Mouse (Mus musculus) thymus, postnatal 10 days (tissue): ENCODE data around the gene Rapgef2.
A peak's percentile ranks its signal among the peaks of the same experiment; 100 is the strongest.

Experiments
- DNase-seq, 2 experiments: peaks; one replicate each; pipeline ENCODE4 v3.0.0; 2021; ENCODE audit warnings: low spot score in 2 of 2

Gene Rapgef2

DNA sequence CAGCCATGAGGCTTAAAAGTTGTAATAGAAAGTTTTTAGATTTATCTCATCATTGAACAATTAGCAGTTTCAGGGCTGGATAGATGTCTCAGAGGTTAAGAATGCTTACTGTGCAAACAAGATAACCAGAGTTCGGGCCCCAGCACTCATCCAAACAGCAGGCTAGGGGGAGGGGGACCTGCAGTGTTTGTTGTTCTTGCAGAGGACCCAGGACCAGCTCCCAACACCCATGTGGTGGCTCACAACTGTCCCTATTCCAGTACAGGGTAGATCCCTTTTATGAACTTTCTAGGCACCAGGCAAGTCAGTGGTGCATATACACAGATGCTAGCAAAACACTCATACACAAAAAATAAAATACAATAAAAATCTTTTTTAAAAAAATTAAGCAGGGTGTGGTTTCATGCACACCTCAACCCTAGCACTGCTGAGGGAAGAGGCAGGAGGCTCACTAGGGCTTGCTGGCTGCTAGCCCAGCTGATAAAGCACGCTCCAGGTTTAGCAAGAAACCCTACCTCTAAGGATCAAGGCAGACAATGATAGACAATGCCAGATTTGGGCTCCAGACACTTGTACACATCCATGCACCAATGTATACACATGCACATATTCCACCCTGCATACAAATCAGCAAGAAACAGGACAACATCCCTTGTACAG, 118.0 kb downstream of the Rapgef2 start:
- DNase-seq: peak in 1 of 2 experiments; percentile 2

DNA sequence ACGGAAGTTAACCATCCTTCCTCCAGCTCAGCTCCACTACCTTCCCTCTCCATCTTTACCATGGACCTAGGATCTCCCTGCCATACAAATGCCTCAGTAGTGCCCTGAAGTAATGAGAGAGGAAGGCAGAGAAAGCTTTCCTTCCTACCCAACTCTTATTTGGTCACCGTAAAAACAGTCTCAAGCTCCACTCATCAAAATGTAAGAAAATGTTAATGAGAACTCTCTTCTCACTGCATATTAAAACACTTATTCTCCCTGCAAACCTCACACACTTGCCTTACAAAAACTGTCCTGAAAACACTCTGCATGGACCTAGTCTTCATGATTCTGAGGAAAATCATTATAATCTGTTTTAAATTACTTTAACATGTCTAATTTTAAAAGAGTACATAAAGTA, 118.7 kb downstream of the Rapgef2 start:
- peak in 1 of 2 experiments; percentile 0 for DNase-seq

DNA sequence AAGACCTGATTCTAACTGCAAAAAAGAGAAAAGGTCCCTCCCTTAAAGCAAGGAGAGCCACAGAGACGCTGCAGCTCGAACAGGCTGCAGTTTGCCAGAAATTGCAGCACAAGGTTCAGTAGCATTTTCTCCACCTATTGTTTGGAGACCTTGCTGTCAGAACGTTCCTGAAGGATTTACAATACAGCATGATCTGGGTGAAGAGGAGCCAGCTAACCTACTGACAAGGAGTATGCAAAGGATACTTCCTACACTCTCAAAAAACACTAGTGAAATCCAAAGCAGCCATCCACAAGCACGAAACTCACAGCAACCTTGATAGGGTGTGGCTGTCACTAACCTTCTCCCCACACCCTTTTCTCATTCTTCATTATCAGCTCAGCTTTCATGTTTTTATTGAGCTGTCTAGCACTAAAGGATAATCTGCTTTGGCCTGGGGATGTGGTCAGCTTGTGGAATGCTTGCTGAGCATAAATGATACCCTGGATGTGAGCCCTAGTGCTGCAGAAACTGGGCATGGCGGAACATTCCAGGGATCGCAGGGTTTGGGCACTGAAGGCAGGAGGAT, 124.4 kb downstream of the Rapgef2 start:
- DNase-seq: no peak

DNA sequence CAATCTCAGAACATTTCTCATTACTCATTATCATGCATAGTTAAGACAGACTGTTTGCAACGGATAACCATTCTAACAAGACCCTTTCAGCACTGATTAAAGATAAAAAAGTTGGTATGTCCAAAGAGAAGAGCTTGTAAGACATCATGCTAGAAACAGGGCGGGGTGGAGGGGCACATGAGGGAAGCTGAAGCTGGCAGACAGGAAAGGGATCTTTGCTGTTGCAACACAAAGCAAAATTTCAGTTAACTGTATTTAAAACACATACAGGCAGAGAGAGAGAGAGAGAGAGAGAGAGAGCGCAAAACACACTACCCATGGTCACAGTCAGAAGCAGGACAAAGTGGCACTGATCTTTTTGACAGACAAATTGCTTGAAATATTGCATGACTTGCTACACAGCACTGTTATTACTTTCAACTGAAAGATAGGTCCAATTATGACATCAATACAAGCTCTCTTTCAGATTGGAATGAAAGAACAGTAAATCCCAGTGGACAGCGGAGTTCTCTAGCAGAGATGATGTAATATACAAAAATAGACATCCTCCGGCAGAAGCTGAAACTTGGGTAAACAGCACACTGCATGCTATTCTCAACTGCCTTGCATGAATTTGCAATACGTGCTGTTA, 125.1 kb downstream of the Rapgef2 start:
- DNase-seq: no peak

DNA sequence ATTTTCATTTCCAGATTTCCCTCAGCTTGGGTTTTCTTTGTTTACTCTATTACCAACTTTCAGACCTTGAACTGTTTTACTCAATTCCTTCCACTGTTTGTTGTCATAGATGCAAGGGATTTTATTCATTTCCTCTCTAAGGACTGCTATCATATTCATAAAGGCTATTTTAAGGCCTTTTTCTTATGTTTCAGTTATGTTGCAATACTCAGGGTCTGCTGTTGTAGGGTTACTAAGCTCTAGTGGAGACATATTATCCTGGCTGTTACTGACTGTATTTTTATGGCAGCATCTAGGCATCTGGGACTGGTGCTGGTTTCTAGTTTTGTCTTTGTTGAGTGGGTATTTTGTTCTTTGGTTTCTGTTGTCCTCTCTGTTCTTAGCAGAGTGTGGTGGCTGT, 128.1 kb downstream of the Rapgef2 start:
- DNase-seq: no peak

DNA sequence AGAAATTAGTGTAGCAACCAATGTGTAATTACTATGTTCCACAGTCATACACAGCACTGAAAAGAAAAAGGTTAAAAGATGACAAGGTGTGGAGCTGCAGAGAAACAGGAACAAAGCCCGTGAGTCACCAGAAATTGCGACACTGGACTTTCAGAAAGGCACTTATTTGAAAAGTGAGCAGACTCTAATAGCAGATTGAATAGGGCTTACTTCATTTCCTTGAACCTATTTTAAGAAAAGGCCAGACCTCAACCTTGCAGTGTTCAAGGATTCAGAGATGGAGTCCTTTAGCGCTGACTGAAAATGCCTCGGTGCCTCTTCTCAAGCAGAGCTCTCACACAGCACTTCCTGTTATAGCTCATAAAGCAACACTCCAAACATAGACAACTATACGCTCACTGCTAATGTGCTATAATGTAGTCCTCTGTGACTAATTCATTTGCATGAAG, 133.3 kb downstream of the Rapgef2 start:
- DNase-seq: no peak

DNA sequence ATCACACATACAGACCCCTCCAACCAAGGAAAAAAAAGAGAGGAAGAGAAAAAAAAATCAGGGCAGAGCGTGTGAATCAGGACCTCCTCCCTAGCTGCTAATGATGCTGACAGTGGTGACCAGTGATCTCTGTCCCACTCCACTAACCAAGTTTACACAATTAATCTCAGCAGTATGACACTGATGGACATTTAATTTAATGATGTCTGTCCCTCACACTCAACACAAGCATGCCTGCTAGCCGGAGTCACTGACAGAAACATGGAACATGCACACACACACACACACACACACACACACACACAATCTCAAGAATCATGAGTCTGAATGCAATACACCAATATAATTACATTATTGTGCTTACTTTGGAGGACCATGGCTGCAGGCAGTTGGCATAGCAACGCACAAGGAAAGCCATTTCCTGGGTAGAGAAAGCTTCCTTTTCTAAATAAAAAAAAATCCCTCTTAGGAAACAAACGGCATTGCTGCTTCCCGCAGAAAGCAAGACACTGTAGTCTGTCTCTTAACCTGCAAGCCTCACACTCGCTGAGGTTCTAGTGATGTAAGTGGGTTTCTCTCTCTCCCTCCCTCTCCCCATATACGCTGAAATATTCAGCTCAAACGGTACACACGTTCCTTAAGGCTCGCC, 140.8 kb downstream of the Rapgef2 start:
- no peak for DNase-seq

DNA sequence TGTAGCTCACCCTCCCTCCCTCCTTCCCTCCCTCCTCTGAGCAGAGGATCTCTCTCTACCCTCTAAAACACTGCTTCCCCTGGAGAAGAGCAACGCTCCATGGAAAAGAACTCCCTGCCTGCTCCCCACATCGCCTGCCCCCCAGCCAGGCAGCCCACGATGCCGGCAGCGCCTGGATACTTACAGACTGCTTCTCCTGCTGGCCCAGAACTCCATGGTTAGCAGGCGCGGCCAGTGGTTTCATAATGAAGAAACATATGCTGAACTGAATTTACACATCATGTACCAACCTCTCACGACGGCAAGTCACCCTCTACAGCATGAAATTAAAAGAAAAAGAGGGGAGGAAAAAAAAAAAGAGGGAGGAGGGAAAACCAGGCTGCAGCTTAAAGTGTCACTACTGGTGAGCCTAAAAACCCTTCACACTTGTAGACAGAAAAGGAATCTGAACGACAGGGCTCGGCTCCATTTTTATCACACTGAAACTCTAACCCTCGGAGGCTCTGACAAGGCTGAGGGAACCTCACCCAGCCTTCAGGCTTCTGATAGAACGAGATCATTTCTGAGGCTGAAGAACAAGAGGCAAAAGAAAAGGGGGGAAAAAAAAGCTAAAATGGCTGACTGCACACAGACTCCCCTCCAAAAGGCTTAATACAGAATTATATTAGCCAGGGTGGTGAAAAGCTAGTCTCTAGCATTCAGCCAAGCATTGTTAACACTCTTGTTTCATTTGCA, 141.5 kb downstream of the Rapgef2 start:
- no peak for DNase-seq

DNA sequence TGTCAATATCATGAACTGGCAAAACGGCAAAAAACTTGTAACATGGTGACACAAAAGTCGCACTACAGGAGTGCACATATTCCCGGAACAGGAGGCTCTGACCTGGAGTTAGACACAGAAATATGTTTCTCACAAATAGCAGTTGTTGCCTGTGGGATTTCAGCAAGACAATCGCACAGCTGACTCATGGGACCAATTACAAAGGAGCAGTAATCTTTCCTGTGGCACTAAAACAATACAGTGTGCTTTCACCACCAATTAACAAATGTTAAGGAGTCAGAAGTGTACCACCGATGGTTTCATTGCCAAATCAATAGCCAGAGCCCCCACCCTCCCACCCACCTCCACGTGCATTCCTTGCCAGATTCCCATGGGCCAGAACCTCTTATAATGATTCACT, 142.2 kb downstream of the Rapgef2 start:
- no peak for DNase-seq

DNA sequence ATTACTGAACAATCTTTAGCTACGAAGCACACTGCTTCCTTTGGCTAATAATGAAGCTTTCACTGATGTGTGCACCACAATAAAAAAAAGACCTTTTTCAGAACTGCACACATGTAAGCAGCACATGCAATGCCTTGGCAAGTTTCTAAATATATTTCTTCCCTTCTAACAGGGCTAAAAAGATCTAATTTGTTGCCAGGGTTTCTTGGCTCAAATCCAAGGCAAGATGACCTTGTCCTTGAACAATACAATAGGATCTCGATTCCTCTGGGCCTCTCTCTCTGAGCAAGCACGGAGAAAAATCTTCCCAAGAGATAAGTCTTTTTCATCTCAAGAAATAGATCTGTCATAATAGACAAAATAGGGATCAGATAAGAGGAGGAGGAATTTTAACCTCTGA, 147.1 kb downstream of the Rapgef2 start:
- no peak for DNase-seq

DNA sequence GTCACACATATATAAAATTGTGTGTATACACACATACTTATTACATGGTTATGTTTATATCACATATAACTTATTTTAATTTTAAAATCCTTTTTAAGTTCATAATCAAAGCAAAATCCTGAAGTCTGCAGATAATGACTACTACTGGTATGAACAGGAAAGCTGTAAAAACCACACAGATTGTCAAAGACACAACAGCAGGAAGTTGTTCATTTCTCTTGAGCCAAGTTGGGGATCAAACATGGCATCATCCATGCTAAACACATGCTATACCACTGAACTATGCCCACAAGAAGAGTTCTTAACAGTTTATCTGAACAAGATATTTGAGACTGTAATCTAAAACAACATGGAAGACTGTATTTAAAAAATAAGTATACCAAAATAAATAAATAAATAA, 147.7 kb downstream of the Rapgef2 start:
- no peak for DNase-seq

DNA sequence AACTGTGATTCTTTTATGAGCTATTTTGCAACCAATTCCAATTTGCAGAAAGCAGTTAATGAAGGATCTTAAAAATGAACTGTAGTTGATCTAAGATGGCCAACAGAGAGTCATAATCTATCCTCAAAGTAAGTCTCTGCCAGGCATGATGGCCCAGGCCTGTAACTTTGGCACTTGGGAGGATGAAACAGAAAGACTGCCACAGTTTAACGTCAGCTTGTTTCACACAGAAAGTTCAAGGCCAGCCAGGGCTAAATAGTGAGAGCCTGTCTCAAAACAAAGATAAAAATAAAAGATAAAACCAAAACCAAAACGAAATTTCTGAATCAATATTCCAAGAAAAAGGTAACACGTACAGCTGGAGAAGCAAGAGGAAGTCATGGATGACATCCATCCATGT, 155.3 kb downstream of the Rapgef2 start:
- DNase-seq: no peak

DNA sequence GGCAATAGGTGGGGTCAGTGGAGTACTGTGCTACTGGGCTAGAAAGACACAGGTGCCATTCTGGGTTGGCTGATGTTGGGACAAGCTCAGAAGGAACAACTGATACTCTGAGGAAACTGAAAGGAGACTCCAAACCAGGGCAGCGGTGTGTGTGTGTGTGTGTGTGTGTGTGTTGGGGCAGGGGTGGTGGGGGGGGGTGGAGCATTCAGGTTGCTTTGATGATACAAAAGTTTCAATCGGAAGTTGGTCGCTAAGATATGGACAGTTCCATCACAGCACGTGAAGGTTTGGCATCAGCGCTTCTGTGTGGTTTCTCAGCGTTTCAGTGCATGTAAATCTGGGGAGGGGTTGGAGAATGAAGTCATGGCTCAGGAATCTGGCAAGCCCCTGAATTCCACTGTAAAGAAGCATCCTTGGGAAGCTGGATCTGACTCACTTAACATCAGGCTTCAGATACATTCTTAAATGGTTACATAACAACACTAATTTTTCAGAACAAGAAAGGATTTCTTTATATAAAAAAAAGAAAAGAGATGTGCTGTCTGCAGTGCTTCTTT, 157.2 kb downstream of the Rapgef2 start:
- DNase-seq: no peak

DNA sequence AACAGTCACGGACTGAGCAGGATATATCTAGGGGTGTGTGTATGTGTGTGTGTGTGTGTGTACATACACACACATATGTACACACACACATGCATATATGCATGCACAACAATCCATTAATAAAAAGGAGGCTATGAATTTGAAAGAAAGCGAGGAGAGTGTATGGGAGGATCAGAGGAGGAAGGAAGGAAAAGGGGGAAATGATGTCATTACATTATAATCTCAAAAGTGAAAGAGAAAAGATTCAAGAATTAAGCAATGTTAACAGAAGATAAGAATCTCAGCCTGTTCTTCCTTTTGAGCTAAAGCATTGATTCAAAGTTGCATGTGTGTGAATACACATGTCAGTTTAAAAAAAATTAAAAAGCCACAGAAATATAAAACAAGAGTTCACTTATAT, 158.5 kb downstream of the Rapgef2 start:
- no peak for DNase-seq

DNA sequence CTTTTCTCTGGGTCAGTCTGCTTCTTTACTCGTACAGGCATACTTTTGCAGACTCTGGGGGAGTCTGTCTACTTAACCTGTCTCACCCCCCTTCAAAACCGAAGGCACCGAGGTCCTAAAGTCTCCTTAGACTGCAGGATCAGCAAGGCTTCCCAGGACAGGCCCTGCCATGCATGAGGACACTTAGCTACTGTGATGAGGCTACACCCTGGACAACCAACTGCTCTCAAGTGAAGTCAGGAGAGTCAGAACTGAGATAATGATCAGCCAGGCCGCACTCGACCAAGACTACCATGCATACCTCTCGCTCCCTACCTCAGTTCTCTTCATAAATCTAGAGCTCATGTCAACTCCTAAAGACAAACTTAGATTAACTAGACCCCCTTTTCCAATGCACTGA, 159.5 kb downstream of the Rapgef2 start:
- DNase-seq: no peak

DNA sequence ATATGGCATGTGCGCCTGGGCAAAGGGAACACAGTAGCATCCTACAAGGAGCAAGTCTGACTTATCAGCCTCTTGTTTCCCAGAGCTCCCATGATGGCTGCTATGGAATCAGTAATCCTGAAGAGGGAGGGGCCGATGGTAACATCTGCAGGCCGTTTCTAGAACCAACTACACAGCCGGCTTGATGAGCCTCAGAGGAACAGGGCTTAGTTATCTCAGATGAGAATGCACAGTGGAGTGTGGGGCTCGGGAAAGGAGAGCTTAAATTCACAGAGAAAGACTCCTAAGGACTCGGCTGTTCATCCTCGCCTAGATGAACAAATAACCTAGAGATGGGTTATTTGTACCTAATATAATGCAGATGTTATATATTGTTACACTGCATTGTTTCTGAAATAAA, 164.9 kb downstream of the Rapgef2 start:
- DNase-seq: no peak

DNA sequence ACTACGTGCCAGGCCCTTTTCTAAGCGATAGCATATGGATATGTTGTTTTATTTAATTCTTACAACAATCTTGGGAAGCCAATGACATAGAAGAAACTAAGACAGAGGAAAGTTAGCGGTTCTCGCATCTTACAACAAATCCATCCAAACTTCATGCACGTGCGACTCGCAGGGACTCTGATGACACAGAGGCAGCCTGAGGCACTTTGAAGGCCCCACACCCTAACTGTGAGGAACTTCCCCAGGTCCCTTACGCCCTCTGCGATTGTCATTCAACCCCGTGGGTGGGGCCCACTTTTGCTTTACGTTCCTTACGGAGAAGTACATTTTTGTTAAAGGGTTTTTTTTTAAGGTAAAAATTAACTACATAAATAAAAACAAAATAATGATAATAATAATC, 166.3 kb downstream of the Rapgef2 start:
- no peak for DNase-seq

DNA sequence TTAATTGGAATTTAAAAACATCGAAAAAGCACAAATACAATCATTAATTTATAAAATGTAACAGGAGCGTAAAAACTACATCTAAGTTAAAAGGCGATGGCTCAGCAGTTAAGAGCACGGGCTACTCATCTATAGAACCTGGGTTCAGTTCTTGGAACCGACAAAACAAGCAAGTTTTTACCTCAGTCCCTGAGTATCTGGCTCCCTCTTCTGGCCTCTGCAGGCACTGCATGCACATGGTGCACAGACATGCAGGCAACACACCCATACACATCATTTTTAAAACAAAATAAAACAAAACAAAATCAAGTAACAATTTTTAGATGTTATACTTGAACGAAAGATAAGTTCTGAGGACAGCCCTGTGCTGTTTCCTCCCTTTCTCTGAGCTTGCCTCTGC, 176.2 kb downstream of the Rapgef2 start:
- DNase-seq: peak in 1 of 2 experiments; percentile 41

DNA sequence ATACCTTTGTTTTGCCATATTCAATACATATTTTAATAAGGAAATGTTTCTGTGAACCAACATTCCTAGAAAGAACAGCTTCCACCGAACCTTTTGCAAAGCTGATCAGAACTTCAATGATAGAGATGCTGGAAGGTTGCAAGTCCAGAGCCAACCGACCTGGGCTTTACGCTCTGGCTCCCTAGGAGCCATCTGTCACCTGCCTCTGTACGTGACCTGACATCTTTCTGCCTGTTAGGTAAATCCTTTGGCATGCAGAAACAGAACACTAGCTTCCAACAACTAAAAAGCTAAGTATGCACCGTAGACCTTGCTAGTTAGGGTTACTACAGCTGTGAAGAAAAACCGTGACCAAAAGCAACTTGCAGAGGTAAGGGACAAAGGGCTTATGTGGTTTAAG, 178.1 kb downstream of the Rapgef2 start:
- no peak for DNase-seq

DNA sequence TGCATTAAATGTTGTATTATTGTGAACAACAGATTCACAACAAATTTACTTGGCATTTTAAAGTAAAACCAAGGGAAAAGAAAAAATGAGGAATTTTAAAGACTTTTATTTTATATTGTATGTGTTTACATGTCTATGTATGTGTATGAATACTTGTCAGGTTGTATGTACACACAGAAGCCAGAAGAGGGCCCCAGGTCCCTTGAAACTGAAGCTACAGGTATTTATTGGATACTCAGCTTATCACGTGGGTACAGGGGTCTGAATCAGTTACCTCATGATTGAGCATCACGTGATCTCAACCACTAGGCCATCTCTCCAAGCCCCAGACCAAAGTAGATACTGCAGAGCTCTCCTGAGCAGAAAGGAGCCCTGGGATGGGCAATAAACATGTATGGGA, 180.0 kb downstream of the Rapgef2 start:
- DNase-seq: no peak

DNA sequence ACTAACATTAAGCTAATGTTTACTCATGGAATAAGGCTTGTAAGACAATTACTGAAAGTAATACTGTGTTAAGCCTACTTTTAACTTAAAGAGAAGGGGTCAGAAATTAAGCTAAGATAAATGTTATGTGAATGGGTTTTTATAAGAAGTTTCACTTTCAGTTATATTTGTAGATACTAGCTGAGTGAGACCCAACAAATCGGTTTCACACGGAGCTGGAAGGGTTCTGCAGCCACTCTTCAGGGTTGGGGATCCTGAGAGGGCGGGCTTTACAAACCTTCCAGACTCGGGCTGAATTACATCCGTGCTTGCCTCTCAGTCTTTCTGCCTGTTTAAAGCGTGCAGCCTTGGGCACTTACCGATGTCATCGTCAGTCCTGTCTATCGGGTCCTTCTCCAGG, 182.7 kb downstream of the Rapgef2 start:
- DNase-seq: no peak

DNA sequence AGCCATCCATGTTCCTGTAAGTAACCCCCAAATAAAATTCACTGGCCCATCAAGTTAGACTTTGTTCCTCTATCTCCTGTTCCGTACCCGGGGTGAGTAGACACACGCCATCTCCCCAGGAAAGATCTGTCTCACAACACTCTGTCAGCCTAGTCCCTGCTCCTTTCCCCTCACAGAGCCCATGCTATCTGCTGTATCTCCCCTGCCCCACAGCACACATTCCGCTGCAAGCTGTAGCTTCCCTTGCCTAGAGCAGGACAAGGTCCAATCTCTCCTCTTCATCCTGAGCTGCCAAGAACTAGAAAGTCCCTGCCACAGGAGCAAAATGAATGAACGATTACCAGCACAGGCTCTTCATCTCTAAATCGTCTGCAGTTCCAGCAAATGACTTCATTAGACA, 184.6 kb downstream of the Rapgef2 start:
- no peak for DNase-seq
